8 mouse cellular contexts compared by ENCODE assay signal in the genomic region with DNA sequence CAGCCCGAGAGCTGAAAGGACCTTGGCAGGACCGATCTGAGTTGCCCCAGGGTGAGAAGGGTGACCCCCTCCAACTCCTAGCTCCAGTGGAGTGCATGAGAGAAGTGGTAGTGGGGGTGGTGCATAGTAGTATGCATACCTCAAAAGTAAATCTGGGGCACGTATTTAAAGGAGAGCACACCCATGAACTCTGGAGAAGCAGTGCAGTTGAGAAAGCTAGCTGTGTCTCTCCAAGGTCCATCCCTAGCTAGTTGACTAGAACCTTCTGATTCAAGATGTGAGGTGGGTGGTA. TPM values are rescaled to one million over a fixed set of nuclear protein-coding genes. Genes with fewer than 3 reads are reported as not detected.
DNase-seq lines count a peak whose midpoint lies in the region; ATAC-seq and TF ChIP-seq lines count a peak whose summit lies in the region.

No protein-coding gene starts in this region.

- DNase-seq in layer of hippocampus, adult 2 months (ENCODE audit: low spot score in 2 of 2) = no peak
- no peak for DNase-seq in layer of hippocampus, adult 18-20 months (ENCODE audit: low spot score in 2 of 2)
- no peak for DNase-seq in embryonic facial prominence, embryonic 11.5 days (ENCODE audit: low spot score)
- no peak for DNase-seq in intestine, embryonic 14.5 days (ENCODE audit: low spot score)
- no peak for DNase-seq in midbrain, postnatal 0 days (ENCODE audit: low spot score)
- no peak for DNase-seq in left cerebral cortex, adult 11 months (ENCODE audit: low spot score)
- no peak for DNase-seq in urinary bladder, postnatal 14 days (ENCODE audit: low spot score)
- DNase-seq in kidney, adult 11 months = no peak

- peak overlapping the region; percentile 83; the same call in 1 of the 2 replicates for H3K27ac ChIP-seq in layer of hippocampus, adult 2 months
- H3K27ac ChIP-seq in embryonic facial prominence, embryonic 11.5 days (replicated peaks; ENCODE audit: low read depth, low read length) = peak overlapping the region; percentile 52; the same call in 1 of the 2 replicates
- 0 out of 2 replicates have a peak overlapping the region, but pooled peaks have one; percentile 52 for H3K27ac ChIP-seq in intestine, embryonic 14.5 days (ENCODE audit: low read depth)
- H3K27ac ChIP-seq in midbrain, postnatal 0 days (ENCODE audit: low read depth, low read length) = no peak overlapping the region

- 5% methylated on average over 3 of the region's 3 CpGs for WGBS in embryonic facial prominence, embryonic 11.5 days
- WGBS in intestine, embryonic 14.5 days = 0% methylated on average over 3 of the region's 3 CpGs
- WGBS in midbrain, postnatal 0 days = 2% methylated on average over 3 of the region's 3 CpGs

- no peak for TF ChIP-seq CTCF in layer of hippocampus, adult 2 months (conservative IDR thresholded peaks at IDR 0.05)
- TF ChIP-seq CTCF in midbrain, postnatal 0 days (IDR thresholded peaks at IDR 0.05) = no peak

- H3K27me3 ChIP-seq in embryonic facial prominence, embryonic 11.5 days (ENCODE audit: control insufficient read depth, insufficient read depth, low read length) = no peaks in the 10 kb centered on the region
- no peaks in the 10 kb centered on the region for H3K27me3 ChIP-seq in intestine, embryonic 14.5 days (replicated peaks; ENCODE audit: control insufficient read depth, insufficient read depth, low read length)
- no peaks in the 10 kb centered on the region for H3K27me3 ChIP-seq in midbrain, postnatal 0 days (ENCODE audit: insufficient read depth, low read length)

- no peak for ATAC-seq in embryonic facial prominence, embryonic 11.5 days (replicated peaks; ENCODE audit: insufficient number of reproducible peaks, low FRiP score, low TSS enrichment, low read depth)
- ATAC-seq in intestine, embryonic 14.5 days (replicated peaks; ENCODE audit: low FRiP score, low TSS enrichment, low read depth) = peak; percentile 22; the same call in 1 of the 2 replicates
- no peak for ATAC-seq in midbrain, postnatal 0 days (ENCODE audit: low FRiP score)

- no peaks in the 10 kb centered on the region for H3K9me3 ChIP-seq in embryonic facial prominence, embryonic 11.5 days (replicated peaks; ENCODE audit: control insufficient read depth, low read length)
- H3K9me3 ChIP-seq in intestine, embryonic 14.5 days (ENCODE audit: control insufficient read depth, low read length) = no peaks in the 10 kb centered on the region
- H3K9me3 ChIP-seq in midbrain, postnatal 0 days (ENCODE audit: low read length) = no peaks in the 10 kb centered on the region

- peak overlapping the region; percentile 80 for H3K4me3 ChIP-seq in layer of hippocampus, adult 2 months
- peak overlapping the region; percentile 55 for H3K4me3 ChIP-seq in embryonic facial prominence, embryonic 11.5 days (ENCODE audit: low read depth, low read length)
- H3K4me3 ChIP-seq in intestine, embryonic 14.5 days (ENCODE audit: low read depth, low read length) = peak overlapping the region; percentile 57
- peak overlapping the region; percentile 70 for H3K4me3 ChIP-seq in midbrain, postnatal 0 days (ENCODE audit: low read depth, low read length)

- H3K9ac ChIP-seq in embryonic facial prominence, embryonic 11.5 days (replicated peaks; ENCODE audit: low read length) = peak overlapping the region; percentile 68
- H3K9ac ChIP-seq in intestine, embryonic 14.5 days (ENCODE audit: low read length) = peak overlapping the region; percentile 55
- peak overlapping the region; percentile 63 for H3K9ac ChIP-seq in midbrain, postnatal 0 days (replicated peaks; ENCODE audit: low read length, poor library complexity, severe bottlenecking)

- peaks cover 10% of the 10 kb centered on the region for H3K4me1 ChIP-seq in embryonic facial prominence, embryonic 11.5 days (ENCODE audit: control insufficient read depth, insufficient read depth, low read length)
- peaks cover 46% of the 10 kb centered on the region for H3K4me1 ChIP-seq in intestine, embryonic 14.5 days (replicated peaks; ENCODE audit: control insufficient read depth, insufficient read depth, low read length)
- H3K4me1 ChIP-seq in midbrain, postnatal 0 days (ENCODE audit: insufficient read depth, low read length) = peaks cover 12% of the 10 kb centered on the region; the same call in 1 of the 2 replicates

- H3K36me3 ChIP-seq in embryonic facial prominence, embryonic 11.5 days (replicated peaks; ENCODE audit: control insufficient read depth, insufficient read depth, low read depth, low read length) = no peaks in the 10 kb centered on the region
- H3K36me3 ChIP-seq in intestine, embryonic 14.5 days (ENCODE audit: control insufficient read depth, insufficient read depth, low read length) = no peaks in the 10 kb centered on the region
- no peaks in the 10 kb centered on the region for H3K36me3 ChIP-seq in midbrain, postnatal 0 days (ENCODE audit: insufficient read depth, low read length)

- H3K4me2 ChIP-seq in embryonic facial prominence, embryonic 11.5 days (ENCODE audit: low read depth, low read length) = peak overlapping the region; percentile 84
- peak overlapping the region; percentile 85 for H3K4me2 ChIP-seq in intestine, embryonic 14.5 days (ENCODE audit: low read length)
- peak overlapping the region; percentile 87 for H3K4me2 ChIP-seq in midbrain, postnatal 0 days (ENCODE audit: low read depth, low read length, poor library complexity, severe bottlenecking)

RNA-seq across cellular contexts. Expression of a gene that starts 17.0 kb away (rescaled TPM):
- 10 to 100 TPM in 1 of 2 experiments, 1 to 10 TPM in 1; 9.7 to 10.4 TPM for total RNA-seq in layer of hippocampus, adult 2 months (2021)
- 10 to 100 TPM in 1 of 2 experiments, 1 to 10 TPM in 1; 9.3 to 10.1 TPM for total RNA-seq in layer of hippocampus, adult 18-20 months (2021)
- polyA plus RNA-seq in embryonic facial prominence, embryonic 11.5 days (2014; fragmentation: Nextera tagmentation; extraction: Ambion mirVana) = 53.8 and 56.4 TPM in 2 replicates
- polyA plus RNA-seq in intestine, embryonic 14.5 days (2014; fragmentation: Nextera tagmentation; extraction: Ambion mirVana) = 30.0 and 32.7 TPM in 2 replicates
- total RNA-seq in midbrain, postnatal 0 days (2014; rRNA removed) = 20.6 and 23.3 TPM in 2 replicates
- 21.7 and 23.5 TPM in 2 replicates for polyA plus RNA-seq in midbrain, postnatal 0 days (2015; fragmentation: Nextera tagmentation; extraction: Ambion mirVana)

RNA-seq across cellular contexts. Expression of a gene that starts 17.0 kb away (rescaled TPM):
- 1 to 10 TPM; 1.2 to 1.5 TPM for total RNA-seq in layer of hippocampus, adult 2 months (2021)
- total RNA-seq in layer of hippocampus, adult 18-20 months (2021) = 1 to 10 TPM; 1.2 to 1.7 TPM
- polyA plus RNA-seq in embryonic facial prominence, embryonic 11.5 days (2014; fragmentation: Nextera tagmentation; extraction: Ambion mirVana) = 1.7 and 1.9 TPM in 2 replicates
- 0.55 and 0.64 TPM in 2 replicates for polyA plus RNA-seq in intestine, embryonic 14.5 days (2014; fragmentation: Nextera tagmentation; extraction: Ambion mirVana)
- 2.5 and 4.1 TPM in 2 replicates for total RNA-seq in midbrain, postnatal 0 days (2014; rRNA removed)
- 2.9 and 3.5 TPM in 2 replicates for polyA plus RNA-seq in midbrain, postnatal 0 days (2015; fragmentation: Nextera tagmentation; extraction: Ambion mirVana)

RNA-seq across cellular contexts. Expression of a gene that starts 22.9 kb away (rescaled TPM):
- 10 to 100 TPM; 25.0 to 25.6 TPM for total RNA-seq in layer of hippocampus, adult 2 months (2021)
- 10 to 100 TPM; 22.9 to 25.2 TPM for total RNA-seq in layer of hippocampus, adult 18-20 months (2021)
- 3.7 TPM in 2 replicates for polyA plus RNA-seq in embryonic facial prominence, embryonic 11.5 days (2014; fragmentation: Nextera tagmentation; extraction: Ambion mirVana)
- polyA plus RNA-seq in intestine, embryonic 14.5 days (2014; fragmentation: Nextera tagmentation; extraction: Ambion mirVana) = 8.4 and 11.5 TPM in 2 replicates
- total RNA-seq in midbrain, postnatal 0 days (2014; rRNA removed) = 74.6 and 92.8 TPM in 2 replicates
- polyA plus RNA-seq in midbrain, postnatal 0 days (2015; fragmentation: Nextera tagmentation; extraction: Ambion mirVana) = 38.8 and 39.2 TPM in 2 replicates

RNA-seq across cellular contexts. Expression of a gene that starts 38.1 kb away (rescaled TPM):
- 1,000 to 10,000 TPM; 3,170 to 3,409 TPM for total RNA-seq in layer of hippocampus, adult 2 months (2021)
- 1,000 to 10,000 TPM; 3,571 to 3,745 TPM for total RNA-seq in layer of hippocampus, adult 18-20 months (2021)
- 1,303 and 1,312 TPM in 2 replicates for polyA plus RNA-seq in embryonic facial prominence, embryonic 11.5 days (2014; fragmentation: Nextera tagmentation; extraction: Ambion mirVana)
- 1,450 and 1,529 TPM in 2 replicates for polyA plus RNA-seq in intestine, embryonic 14.5 days (2014; fragmentation: Nextera tagmentation; extraction: Ambion mirVana)
- total RNA-seq in midbrain, postnatal 0 days (2014; rRNA removed) = 337 and 436 TPM in 2 replicates
- polyA plus RNA-seq in midbrain, postnatal 0 days (2015; fragmentation: Nextera tagmentation; extraction: Ambion mirVana) = 2,585 and 2,689 TPM in 2 replicates
